Mouse (Mus musculus): ENCODE data around the gene Ssxb9. TPM values are rescaled to one million over a fixed set of nuclear protein-coding genes. Genes with fewer than 3 reads are reported as not detected.
"Not testable (repeated sequence)": the region's sequence is repeated elsewhere in the genome, so short reads cannot be mapped to it uniquely, and the experiment has no call there.

The Ssxb9 gene
- not detected in 2 replicates for polyA plus RNA-seq (2014; fragmentation: Nextera tagmentation; extraction: Ambion mirVana)

- not testable (repeated sequence) for H3K9ac ChIP-seq (ENCODE audit: low read length); H3K36me3 ChIP-seq (ENCODE audit: control insufficient read depth, insufficient read depth, low read length); ATAC-seq (ENCODE audit: insufficient read depth, low FRiP score, low TSS enrichment); H3K4me1 ChIP-seq (ENCODE audit: control insufficient read depth, insufficient read depth, low read length); H3K4me3 ChIP-seq (ENCODE audit: low read depth, low read length); H3K27me3 ChIP-seq (ENCODE audit: control insufficient read depth, insufficient read depth, low read length); DNase-seq (ENCODE audit: low spot score); H3K27ac ChIP-seq (ENCODE audit: low read depth, low read length); H3K9me3 ChIP-seq (ENCODE audit: control insufficient read depth, low read length); H3K4me2 ChIP-seq (ENCODE audit: low read depth)
- 14% methylated on average over 1 of the region's 1 CpGs for WGBS
Observed at GRCm38 (mm10) chrX:8366678-8367077, at the start of gene Ssxb9. Ssxb9 (plus strand) TSS chrX:8366978.

- Histone ChIP-seq H3K9ac (ENCODE audit: low read length) (no peak within 1 kb of the TSS), H3K4me2 (ENCODE audit: low read depth) (no peak within 1 kb of the TSS), H3K27ac (ENCODE audit: low read depth, low read length) (no peak within 1 kb of the TSS), H3K9me3 (ENCODE audit: control insufficient read depth, low read length) (0 out of 2 replicates have a peak, but pooled peaks cover 3% of the 10 kb centered on the region), H3K36me3 (ENCODE audit: control insufficient read depth, insufficient read depth, low read length) (no peaks in the 10 kb centered on the region), H3K4me3 (ENCODE audit: low read depth, low read length) (no peak within 1 kb of the TSS), H3K4me1 (ENCODE audit: control insufficient read depth, insufficient read depth, low read length) (no peaks in the 10 kb centered on the region), H3K27me3 (ENCODE audit: control insufficient read depth, insufficient read depth, low read length) (no peaks in the 10 kb centered on the region)
- DNase-seq (ENCODE audit: low spot score), result no peak
- ATAC-seq (ENCODE audit: insufficient read depth, low FRiP score, low TSS enrichment), result no peak
- 58% methylated on average over 2 of the region's 2 CpGs for WGBS
Observed at GRCm38 (mm10) chrX:8327124-8327523, 39.7 kb upstream of the Ssxb9 start, which contains the start of gene Ssxb10. Ssxb10 (plus strand) TSS chrX:8327424.

GRCm38 (mm10) chrX:8413005-8413404 lies 46.2 kb downstream of the Ssxb9 start, which contains the start of gene Ssxb1:
Ssxb1 (plus strand) TSS chrX:8413305.
- H3K4me3 ChIP-seq (ENCODE audit: low read depth, low read length); H3K36me3 ChIP-seq (ENCODE audit: control insufficient read depth, insufficient read depth, low read length); H3K4me2 ChIP-seq (ENCODE audit: low read depth); DNase-seq (ENCODE audit: low spot score); H3K27me3 ChIP-seq (ENCODE audit: control insufficient read depth, insufficient read depth, low read length); ATAC-seq (ENCODE audit: insufficient read depth, low FRiP score, low TSS enrichment); H3K27ac ChIP-seq (ENCODE audit: low read depth, low read length); H3K9me3 ChIP-seq (ENCODE audit: control insufficient read depth, low read length); H3K4me1 ChIP-seq (ENCODE audit: control insufficient read depth, insufficient read depth, low read length); H3K9ac ChIP-seq (ENCODE audit: low read length): not testable (repeated sequence)
- 47% methylated on average over 1 of the region's 1 CpGs for WGBS

Other genes with a start within 250 kb of the Ssxb9 start
- gene Wdr13, start 234.1 kb upstream of the Ssxb9 start, polyA plus RNA-seq (2014; fragmentation: Nextera tagmentation; extraction: Ambion mirVana), result 25.6 and 27.3 TPM in 2 replicates
- gene Rbm3, start 221.1 kb upstream of the Ssxb9 start, polyA plus RNA-seq (2014; fragmentation: Nextera tagmentation; extraction: Ambion mirVana), result 400 and 423 TPM in 2 replicates
- 13.5 and 14.8 TPM in 2 replicates for gene Tbc1d25, start 190.8 kb upstream of the Ssxb9 start, polyA plus RNA-seq (2014; fragmentation: Nextera tagmentation; extraction: Ambion mirVana)
- gene Ebp, start 173.5 kb upstream of the Ssxb9 start, polyA plus RNA-seq (2014; fragmentation: Nextera tagmentation; extraction: Ambion mirVana), result 34.5 and 34.9 TPM in 2 replicates
- gene Porcn, start 160.5 kb upstream of the Ssxb9 start, polyA plus RNA-seq (2014; fragmentation: Nextera tagmentation; extraction: Ambion mirVana), result 23.8 and 24.6 TPM in 2 replicates
- gene Ftsj1, start 114.6 kb upstream of the Ssxb9 start, polyA plus RNA-seq (2014; fragmentation: Nextera tagmentation; extraction: Ambion mirVana), result 48.0 and 55.7 TPM in 2 replicates
- 3.8 and 4.5 TPM in 2 replicates for gene Slc38a5, start 95.8 kb upstream of the Ssxb9 start, polyA plus RNA-seq (2014; fragmentation: Nextera tagmentation; extraction: Ambion mirVana)
- gene Ssxb10, start 39.6 kb upstream of the Ssxb9 start, polyA plus RNA-seq (2014; fragmentation: Nextera tagmentation; extraction: Ambion mirVana), result not detected in 2 replicates
- not detected in 2 replicates for gene Ssxb1, start 46.3 kb downstream of the Ssxb9 start, polyA plus RNA-seq (2014; fragmentation: Nextera tagmentation; extraction: Ambion mirVana)
- gene Ssxb2, start 94.7 kb downstream of the Ssxb9 start, polyA plus RNA-seq (2014; fragmentation: Nextera tagmentation; extraction: Ambion mirVana), result not detected in 2 replicates
- gene Gm14459, start 158.0 kb downstream of the Ssxb9 start, polyA plus RNA-seq (2014; fragmentation: Nextera tagmentation; extraction: Ambion mirVana), result not detected in 2 replicates
- not detected in 2 replicates for gene Ssxb6, start 181.3 kb downstream of the Ssxb9 start, polyA plus RNA-seq (2014; fragmentation: Nextera tagmentation; extraction: Ambion mirVana)
- gene Ssxb3, start 224.8 kb downstream of the Ssxb9 start, polyA plus RNA-seq (2014; fragmentation: Nextera tagmentation; extraction: Ambion mirVana), result not detected in 2 replicates